Mouse (Mus musculus): Measurements from ENCODE around the gene Fabp3. TPM values are rescaled to one million over a fixed set of nuclear protein-coding genes. Genes with fewer than 3 reads are reported as not detected.

The Fabp3 gene
- total RNA-seq, 2 experiments from 2014 or later, result 5,192 to 5,215 TPM

- intact Hi-C loops (cut with DNase I), result no loop called here
Measured at GRCm38 (mm10) chr4:130321640-130322039, 13.2 kb downstream of the Fabp3 start.

GRCm38 (mm10) chr4:130322567-130322966, 14.2 kb downstream of the Fabp3 start:
- no peak for DNase-seq (ENCODE audit: low spot score)
- intact Hi-C loops (cut with DNase I), result no loop called here

More at GRCm38 (mm10) chr4:130321640-130322039, 13.2 kb downstream of the Fabp3 start:
- DNase-seq (ENCODE audit: low spot score), result no peak

GRCm38 (mm10) chr4:130323165-130323564, 14.8 kb downstream of the Fabp3 start:
- intact Hi-C loops (cut with DNase I), result no loop called here
- no peak for DNase-seq (ENCODE audit: low spot score)

- intact Hi-C loops (cut with DNase I), result no loop called here
- DNase-seq (ENCODE audit: low spot score), result no peak
Measured at GRCm38 (mm10) chr4:130323607-130324006, 15.2 kb downstream of the Fabp3 start.

- intact Hi-C loops (cut with DNase I), result no loop called here
- DNase-seq (ENCODE audit: low spot score), result no peak
Measured at GRCm38 (mm10) chr4:130325446-130325845, 17.1 kb downstream of the Fabp3 start.

GRCm38 (mm10) chr4:130327366-130327765, 19.0 kb downstream of the Fabp3 start:
- intact Hi-C loops (cut with DNase I), result no loop called here
- no peak for DNase-seq (ENCODE audit: low spot score)

- no peak for DNase-seq (ENCODE audit: low spot score)
- intact Hi-C loops (cut with DNase I), result no loop called here
Measured at GRCm38 (mm10) chr4:130335867-130336266, 27.5 kb downstream of the Fabp3 start.

GRCm38 (mm10) chr4:130341691-130342090, 33.3 kb downstream of the Fabp3 start:
- intact Hi-C loops (cut with DNase I), result loop anchor here (1.0 kb wide), 1 partner anchor 193 kb away; no protein-coding TSS in a partner anchor
- no peak for DNase-seq (ENCODE audit: low spot score)

GRCm38 (mm10) chr4:130349666-130350065, 41.3 kb downstream of the Fabp3 start:
- intact Hi-C loops (cut with DNase I), result no loop called here
- DNase-seq (ENCODE audit: low spot score), result no peak

GRCm38 (mm10) chr4:130350690-130351422, 42.5 kb downstream of the Fabp3 start:
- intact Hi-C loops (cut with DNase I), result no loop called here
- DNase-seq (ENCODE audit: low spot score), result no peak

- intact Hi-C loops (cut with DNase I), result no loop called here
- DNase-seq (ENCODE audit: low spot score), result no peak
Measured at GRCm38 (mm10) chr4:130352588-130352987, 44.2 kb downstream of the Fabp3 start.

GRCm38 (mm10) chr4:130357946-130358345, 49.6 kb downstream of the Fabp3 start:
- no peak for DNase-seq (ENCODE audit: low spot score)
- intact Hi-C loops (cut with DNase I), result no loop called here

GRCm38 (mm10) chr4:130359486-130360237, 51.3 kb downstream of the Fabp3 start, which contains the start of the genes Zcchc17 and Snrnp40:
Gene Zcchc17 (minus strand): TSS chr4:130359943.
Gene Snrnp40 (plus strand): TSS chr4:130360132.
- intact Hi-C loops (cut with DNase I), result no loop called here
- peak; percentile 98 for DNase-seq (ENCODE audit: low spot score)

GRCm38 (mm10) chr4:130360238-130360590, 51.8 kb downstream of the Fabp3 start:
- DNase-seq (ENCODE audit: low spot score), result no peak
- intact Hi-C loops (cut with DNase I), result no loop called here

Other genes with a start within 250 kb of the Fabp3 start
- gene Pef1, start 206.0 kb upstream of the Fabp3 start, total RNA-seq (2021), result 10 to 100 TPM; 34.7 to 36.6 TPM
- gene Hcrtr1, start 169.2 kb upstream of the Fabp3 start, total RNA-seq (2021), result not detected
- 10 to 100 TPM; 56.0 to 69.2 TPM for gene Tinagl1, start 133.5 kb upstream of the Fabp3 start, total RNA-seq (2021)
- gene Gm853, start 86.2 kb upstream of the Fabp3 start, total RNA-seq (2021), result not detected
- 1 to 10 TPM; 2.2 to 3.0 TPM for gene Serinc2, start 29.4 kb upstream of the Fabp3 start, total RNA-seq (2021)
- gene Gm10570, start 79 bp downstream of the Fabp3 start, total RNA-seq (2021), result under 1 TPM in 1 of 2 experiments, not detected in 1; 0.75 TPM
- 10 to 100 TPM; 26.2 to 28.9 TPM for gene Zcchc17, start 51.3 kb downstream of the Fabp3 start, total RNA-seq (2021)
- 10 to 100 TPM; 14.8 to 15.0 TPM for gene Snrnp40, start 51.5 kb downstream of the Fabp3 start, total RNA-seq (2021)

Measured in heart, postnatal 25 days (tissue).